Mouse (Mus musculus) limb, embryonic 14.5 days (tissue): Measurements from ENCODE around the gene Mthfd2l. TPM values are rescaled to one million over a fixed set of nuclear protein-coding genes. Genes with fewer than 3 reads are reported as not detected.

Source experiments
- ATAC-seq: fragments of 200-750 bp; cut with Nextera tagmentation; 2 replicates; pipeline ENCODE4 v1.8.0; 2017; ENCODE audit warnings: low read depth, moderate number of reproducible peaks, moderate TSS enrichment; ENCODE audit not compliant: low FRiP score
- DNase-seq: peaks from one replicate; pipeline ENCODE4 v3.0.0-alpha.2; 2015; ENCODE audit warnings: low spot score
- H3K27ac ChIP-seq: fragments of 300-500 bp; sonication (generic); replicated peaks from 2 replicates; pipeline ENCODE4 v1.5.1; 2014; ENCODE audit warnings: low read depth, mild to moderate bottlenecking, low read length, moderate library complexity, mixed read lengths
- H3K27me3 ChIP-seq: fragments of 300-500 bp; sonication (generic); 2 replicates; pipeline ENCODE4 v1.6.1; 2014; ENCODE audit warnings: low read length, mixed read lengths; ENCODE audit not compliant: control insufficient read depth, insufficient read depth
- H3K36me3 ChIP-seq: fragments of 300-500 bp; sonication (generic); 2 replicates; pipeline ENCODE4 v1.6.1; 2014; ENCODE audit warnings: mild to moderate bottlenecking, low read length, moderate library complexity, mixed read lengths; ENCODE audit not compliant: control insufficient read depth, insufficient read depth
- H3K4me1 ChIP-seq: fragments of 300-500 bp; sonication (generic); 2 replicates; pipeline ENCODE4 v1.6.1; 2014; ENCODE audit warnings: antibody characterized with exemption, low read length, mixed read lengths; ENCODE audit not compliant: control insufficient read depth, insufficient read depth
- H3K4me2 ChIP-seq: fragments of 300-500 bp; sonication (generic); replicated peaks from 2 replicates; pipeline ENCODE4 v1.6.1; 2014; ENCODE audit warnings: low read depth, mild to moderate bottlenecking, low read length, moderate library complexity; ENCODE audit not compliant: severe bottlenecking
- H3K4me3 ChIP-seq: fragments of 300-500 bp; sonication (generic); replicated peaks from 2 replicates; pipeline ENCODE4 v1.5.1; 2014; ENCODE audit warnings: low read length
- H3K9ac ChIP-seq: fragments of 300-500 bp; sonication (generic); 2 replicates; pipeline ENCODE4 v1.6.1; 2014; ENCODE audit warnings: mild to moderate bottlenecking, low read depth, low read length, moderate library complexity; ENCODE audit not compliant: severe bottlenecking
- H3K9me3 ChIP-seq: fragments of 300-500 bp; sonication (generic); 2 replicates; pipeline ENCODE4 v1.6.1; 2016; ENCODE audit warnings: low read length; ENCODE audit not compliant: control insufficient read depth
- POLR2A ChIP-seq: fragments of 200-500 bp; IDR thresholded peaks from 2 replicates; pipeline ENCODE4 v1.8.0; 2012; ENCODE audit warnings: inconsistent platforms, mild to moderate bottlenecking, moderate library complexity, borderline replicate concordance; ENCODE audit not compliant: insufficient read depth, insufficient read length; ENCODE audit errors: extremely low read depth
- WGBS: fragments of 180-500 bp; shearing (Covaris S2); extraction: QIAGEN DNeasy Blood & Tissue Kit; methylation state at CpG from one replicate; pipeline ENCODE4 v1.1.7; 2014; 5-methylcytosine and 5-hydroxymethylcytosine counted together
- polyA plus RNA-seq, 2 experiments: library from polyadenylated mRNA; depleted of rRNA in 1 of 2; stranded (reverse) in 1 of 2; unstranded in 1 of 2; fragments of >200 nt; fragmentation: Nextera tagmentation in 1 of 2; extraction: Ambion mirVana in 1 of 2; gene quantifications; 2 replicates each; pipeline versions ENCODE4 v1.2.1 to v1.2.3; 2012 to 2014

Mthfd2l gene
- polyA plus RNA-seq, 2 experiments, result 50.7 to 55.0 TPM

DNA sequence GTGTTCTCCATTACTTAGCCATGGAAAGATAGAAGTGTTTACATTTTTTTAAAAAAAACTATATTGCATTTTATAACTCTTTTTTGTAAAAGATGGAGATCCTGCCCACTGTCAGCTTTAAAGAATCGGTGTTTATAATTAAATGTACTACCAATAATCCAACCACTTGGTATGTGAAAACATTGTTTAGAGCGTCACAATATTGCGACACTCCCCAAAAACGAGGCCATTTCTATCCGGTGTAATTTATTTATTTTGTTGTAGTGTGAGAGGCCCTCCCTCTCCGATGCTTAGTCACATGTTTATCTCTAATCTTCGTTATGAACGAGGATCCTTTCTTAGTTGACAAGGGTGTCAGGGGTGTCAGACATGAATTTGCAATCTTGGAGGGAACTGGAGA, 117.5 kb downstream of the Mthfd2l start:
- Histone ChIP-seq H3K27ac (no peak overlapping the region), H3K36me3 (no peaks in the 10 kb centered on the region), H3K4me1 (no peaks in the 10 kb centered on the region), H3K27me3 (no peaks in the 10 kb centered on the region), H3K9me3 (no peaks in the 10 kb centered on the region), H3K4me2 (no peak overlapping the region), H3K4me3 (no peak overlapping the region), H3K9ac (no peak overlapping the region)
- 89% methylated on average over 8 of the region's 8 CpGs for WGBS
- no peak for DNase-seq
- no peak for TF ChIP-seq POLR2A
- ATAC-seq, result no peak

Other genes starting within 250 kb of the Mthfd2l start
- gene Cxcl5, start 171.8 kb upstream of the Mthfd2l start, polyA plus RNA-seq (2012; rRNA removed), result 1.3 and 1.4 TPM in 2 replicates
- gene Cxcl5, start 171.8 kb upstream of the Mthfd2l start, polyA plus RNA-seq (2014; fragmentation: Nextera tagmentation; extraction: Ambion mirVana), result 1.4 and 2.4 TPM in 2 replicates
- gene Ppbp, start 162.6 kb upstream of the Mthfd2l start, polyA plus RNA-seq (2012; rRNA removed), result 1.6 and 3.0 TPM in 2 replicates
- 3.0 and 3.2 TPM in 2 replicates for gene Ppbp, start 162.6 kb upstream of the Mthfd2l start, polyA plus RNA-seq (2014; fragmentation: Nextera tagmentation; extraction: Ambion mirVana)
- 41.2 and 50.2 TPM in 2 replicates for gene Pf4, start 158.7 kb upstream of the Mthfd2l start, polyA plus RNA-seq (2012; rRNA removed)
- 59.7 and 77.5 TPM in 2 replicates for gene Pf4, start 158.7 kb upstream of the Mthfd2l start, polyA plus RNA-seq (2014; fragmentation: Nextera tagmentation; extraction: Ambion mirVana)
- 0.40 and 0.63 TPM in 2 replicates for gene Cxcl3, start 145.0 kb upstream of the Mthfd2l start, polyA plus RNA-seq (2012; rRNA removed)
- gene Cxcl3, start 145.0 kb upstream of the Mthfd2l start, polyA plus RNA-seq (2014; fragmentation: Nextera tagmentation; extraction: Ambion mirVana), result 0.66 TPM in 1 of 2 replicates, not detected in the other
- 0.09 and 0.28 TPM in 2 replicates for gene Cxcl15, start 136.6 kb upstream of the Mthfd2l start, polyA plus RNA-seq (2012; rRNA removed)
- 0.33 and 0.44 TPM in 2 replicates for gene Cxcl15, start 136.6 kb upstream of the Mthfd2l start, polyA plus RNA-seq (2014; fragmentation: Nextera tagmentation; extraction: Ambion mirVana)
- 2.3 and 2.9 TPM in 2 replicates for gene Cxcl1, start 39.9 kb upstream of the Mthfd2l start, polyA plus RNA-seq (2012; rRNA removed)
- gene Cxcl1, start 39.9 kb upstream of the Mthfd2l start, polyA plus RNA-seq (2014; fragmentation: Nextera tagmentation; extraction: Ambion mirVana), result 1.8 and 2.8 TPM in 2 replicates
- 0.31 and 0.65 TPM in 2 replicates for gene Cxcl2, start 27.2 kb upstream of the Mthfd2l start, polyA plus RNA-seq (2012; rRNA removed)
- not detected in 2 replicates for gene Cxcl2, start 27.2 kb upstream of the Mthfd2l start, polyA plus RNA-seq (2014; fragmentation: Nextera tagmentation; extraction: Ambion mirVana)
- 0.25 and 0.32 TPM in 2 replicates for gene Epgn, start 96.3 kb downstream of the Mthfd2l start, polyA plus RNA-seq (2012; rRNA removed)
- gene Epgn, start 96.3 kb downstream of the Mthfd2l start, polyA plus RNA-seq (2014; fragmentation: Nextera tagmentation; extraction: Ambion mirVana), result 0.18 and 0.44 TPM in 2 replicates
- gene Ereg, start 143.5 kb downstream of the Mthfd2l start, polyA plus RNA-seq (2012; rRNA removed), result 0.08 and 0.09 TPM in 2 replicates
- gene Ereg, start 143.5 kb downstream of the Mthfd2l start, polyA plus RNA-seq (2014; fragmentation: Nextera tagmentation; extraction: Ambion mirVana), result 0.10 and 0.21 TPM in 2 replicates
- gene Areg, start 208.5 kb downstream of the Mthfd2l start, polyA plus RNA-seq (2012; rRNA removed), result 0.38 and 0.75 TPM in 2 replicates
- 1.1 and 1.6 TPM in 2 replicates for gene Areg, start 208.5 kb downstream of the Mthfd2l start, polyA plus RNA-seq (2014; fragmentation: Nextera tagmentation; extraction: Ambion mirVana)